Mouse (Mus musculus) lung, adult 2 months (tissue): ENCODE results near the gene Med6.

Source experiments
- CTCF ChIP-seq: fragments of 200-500 bp; IDR thresholded peaks from 2 replicates; pipeline ENCODE4 v1.5.1; 2011; ENCODE audit warnings: mild to moderate bottlenecking, low read length, control low read depth; ENCODE audit not compliant: insufficient read depth
- POLR2A ChIP-seq: fragments of 200-500 bp; IDR thresholded peaks from 2 replicates; pipeline ENCODE4 v1.6.1; 2011; ENCODE audit warnings: low read depth, mild to moderate bottlenecking, control low read depth, low read length, borderline replicate concordance; ENCODE audit errors: extremely low read depth

DNA sequence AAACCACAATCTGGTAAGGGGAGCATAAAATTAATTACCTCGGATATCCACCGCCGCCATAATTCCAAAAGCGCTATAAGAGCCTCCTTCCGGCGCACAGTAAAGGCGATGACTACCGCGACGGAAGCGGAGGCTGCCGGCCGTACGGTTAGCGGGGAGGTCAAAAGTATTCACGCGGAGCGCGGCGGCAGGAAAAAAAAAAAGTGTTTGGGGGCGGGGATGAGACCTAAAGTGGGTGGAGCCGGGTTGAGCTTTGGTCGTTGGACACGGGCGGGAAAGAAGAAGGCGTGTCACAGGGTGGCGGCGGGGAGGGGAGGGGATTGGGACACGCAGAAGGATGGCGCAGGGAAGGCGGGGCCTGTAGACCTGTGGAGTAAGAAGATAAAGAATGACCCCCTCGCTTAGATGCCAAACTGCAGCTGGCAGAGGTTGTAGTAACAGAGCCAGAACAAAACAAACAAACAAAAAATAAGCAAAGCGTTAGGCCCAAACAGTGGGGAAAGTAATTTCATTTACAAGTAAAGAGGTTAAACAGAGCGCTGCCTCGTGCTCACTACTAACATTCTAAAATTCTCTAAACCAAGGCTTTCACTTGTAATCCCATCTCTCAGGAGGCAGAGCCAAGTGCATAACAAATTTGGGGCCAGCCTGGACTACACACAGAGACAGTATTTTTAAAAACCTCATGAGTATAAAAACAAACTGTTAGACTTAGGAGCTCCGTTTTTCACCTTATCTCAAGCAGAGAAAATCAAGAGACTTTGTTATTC lies at the start of gene Med6:
- no peak for TF ChIP-seq POLR2A
- TF ChIP-seq CTCF, result no peak
